Mouse (Mus musculus) lung, postnatal 0 days (tissue): ENCODE results near the gene Fam155a.

ENCODE experiments used
- CTCF ChIP-seq: IDR thresholded peaks from 2 replicates; pipeline ENCODE4 v1.5.1; 2016; ENCODE audit warnings: antibody characterized with exemption, mild to moderate bottlenecking
- EP300 ChIP-seq: IDR thresholded peaks from 2 replicates; pipeline ENCODE4 v1.6.1; 2016; ENCODE audit warnings: antibody characterized with exemption, mild to moderate bottlenecking, control low read depth

DNA sequence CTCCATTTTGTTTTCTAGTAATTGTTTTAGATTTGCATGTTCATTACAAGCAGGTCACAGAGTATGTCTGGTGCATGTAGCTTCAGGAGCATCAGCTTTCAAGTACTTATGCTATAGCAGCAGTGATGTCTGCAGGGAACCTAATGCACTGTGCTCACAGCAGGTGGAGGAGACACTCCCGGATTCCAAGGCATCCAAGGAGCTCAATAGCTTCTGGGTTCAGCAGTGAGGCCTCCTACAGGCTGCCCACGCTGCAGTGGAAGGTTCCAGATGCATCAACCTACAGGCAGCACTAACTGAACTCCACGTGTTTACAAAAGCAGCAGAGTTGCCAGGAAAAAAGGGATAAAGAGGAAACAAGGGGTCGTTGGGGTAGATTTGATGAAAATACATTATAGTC, 559.2 kb downstream of the Fam155a start:
- TF ChIP-seq CTCF (no peak), EP300 (no peak)
